Mouse (Mus musculus) myocyte (in vitro differentiated cells): Measurements from ENCODE around the gene Gm17662.

Source experiments
- E2F4 ChIP-seq: IDR thresholded peaks from one replicate; pipeline ENCODE4 v1.6.1; 2011; ENCODE audit warnings: mild to moderate bottlenecking, control low read depth, moderate library complexity; ENCODE audit not compliant: insufficient read depth
- MAX ChIP-seq: IDR thresholded peaks from one replicate; pipeline ENCODE4 v1.6.1; 2011; ENCODE audit warnings: low read depth, mild to moderate bottlenecking, control low read depth
- MYOG ChIP-seq, 3 experiments: IDR thresholded peaks; one replicate each; pipeline ENCODE4 v1.6.1; 2011; ENCODE audit warnings: control low read depth in 2 of 3, low read depth in 2 of 3, mild to moderate bottlenecking in 2 of 3; ENCODE audit not compliant: insufficient read length in 2 of 3, control insufficient read depth in 1 of 3, insufficient read depth in 1 of 3
- POLR2A ChIP-seq: IDR thresholded peaks from one replicate; pipeline ENCODE4 v1.6.1; 2011; ENCODE audit warnings: low read depth, mild to moderate bottlenecking, control low read depth, moderate library complexity; ENCODE audit not compliant: insufficient read length
- POLR2AphosphoS2 ChIP-seq: IDR thresholded peaks from one replicate; pipeline ENCODE4 v1.6.1; 2011; ENCODE audit warnings: low read depth, control low read depth; ENCODE audit not compliant: insufficient read length
- TCF12 ChIP-seq: IDR thresholded peaks from one replicate; pipeline ENCODE4 v1.6.1; 2011; ENCODE audit warnings: mild to moderate bottlenecking, control low read depth; ENCODE audit not compliant: poor library complexity, insufficient read depth, severe bottlenecking
- USF1 ChIP-seq: IDR thresholded peaks from one replicate; pipeline ENCODE4 v1.6.1; 2011; ENCODE audit warnings: low read depth, mild to moderate bottlenecking, control low read depth, moderate library complexity

DNA sequence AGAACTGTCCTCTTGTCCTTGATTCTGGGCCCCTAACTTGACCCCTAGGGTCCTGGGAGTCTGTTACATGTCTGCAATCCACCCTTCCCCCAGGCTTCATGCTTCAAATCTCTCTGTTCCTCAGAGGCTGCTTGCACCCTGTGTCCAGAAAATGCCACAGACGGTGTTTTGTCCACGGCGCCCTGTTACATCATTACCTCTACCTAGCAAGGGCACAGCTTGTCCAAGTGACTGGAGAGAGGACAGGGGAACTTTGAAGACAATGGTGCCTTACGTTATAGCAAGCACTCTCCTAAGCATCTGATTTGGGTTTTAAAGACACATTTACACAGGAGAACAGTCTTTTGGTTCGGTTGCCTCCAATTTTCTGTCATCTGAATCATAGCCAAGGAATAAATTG is 36.5 kb downstream of the Gm17662 start:
- no peak for TF ChIP-seq POLR2A
- no peak for TF ChIP-seq E2F4
- no peak for TF ChIP-seq POLR2AphosphoS2
- no peak for TF ChIP-seq USF1
- no peak for TF ChIP-seq MAX
- TF ChIP-seq TCF12, result no peak
- TF ChIP-seq MYOG (IDR thresholded peaks at IDR 0.05; ENCODE audit: control insufficient read depth in 1 of 3, insufficient read depth in 1 of 3, insufficient read length in 2 of 3, low read depth in 2 of 3), result no peak
